Mouse (Mus musculus) CH12.LX (cell line): ENCODE data around the gene Gm20388. TPM values are rescaled to one million over a fixed set of nuclear protein-coding genes. Genes with fewer than 3 reads are reported as not detected.

Source experiments
- DNase-seq: peaks from one replicate; pipeline ENCODE4 v3.0.0-alpha.2; 2013; ENCODE audit errors: extremely low read depth
- H3K27ac ChIP-seq: 2 replicates; pipeline ENCODE4 v1.5.1; 2012; ENCODE audit warnings: low read depth, mild to moderate bottlenecking, control low read depth, moderate library complexity; ENCODE audit not compliant: insufficient read depth
- H3K27me3 ChIP-seq: replicated peaks from 2 replicates; pipeline ENCODE3; 2012; ENCODE audit warnings: inconsistent platforms
- H3K36me3 ChIP-seq, 2 experiments: replicated peaks in 1 of 2; 2 replicates each; pipeline versions ENCODE3 to v1.6.1; 2012; ENCODE audit warnings: inconsistent platforms in 1 of 2, low read length in 1 of 2, mild to moderate bottlenecking in 1 of 2, mixed read lengths in 1 of 2, moderate library complexity in 1 of 2; ENCODE audit not compliant: control insufficient read depth in 1 of 2, insufficient read depth in 1 of 2
- H3K4me1 ChIP-seq, 2 experiments: 2 replicates each; pipeline ENCODE4 v1.6.1; 2012; ENCODE audit warnings: inconsistent platforms in 1 of 2, moderate library complexity in 1 of 2; ENCODE audit not compliant: insufficient read depth in 2 of 2, control insufficient read depth in 1 of 2
- H3K4me2 ChIP-seq: 2 replicates; pipeline ENCODE4 v1.6.1; 2012; ENCODE audit warnings: low read depth, mild to moderate bottlenecking, control low read depth; ENCODE audit not compliant: poor library complexity, insufficient read depth, severe bottlenecking
- H3K4me3 ChIP-seq, 3 experiments: fragments of 150-350 bp in 1 of 3; sonication (generic) in 1 of 3; replicated peaks in 1 of 3; 2 replicates each; pipeline versions ENCODE3 to v1.5.1; 2011 to 2012; ENCODE audit warnings: low read depth in 2 of 3, low read length in 2 of 3, mild to moderate bottlenecking in 2 of 3, moderate library complexity in 2 of 3, control low read depth in 1 of 3, improper control_type of control experiment in 1 of 3, inconsistent platforms in 1 of 3, mixed read lengths in 1 of 3; ENCODE audit not compliant: poor library complexity in 1 of 3
- H3K79me2 ChIP-seq: replicated peaks from 2 replicates; pipeline ENCODE4 v1.6.1; 2012; ENCODE audit warnings: mild to moderate bottlenecking, moderate library complexity; ENCODE audit not compliant: control insufficient read depth, poor library complexity, insufficient read depth, severe bottlenecking; ENCODE audit errors: extremely low read depth
- H3K9ac ChIP-seq: 2 replicates; pipeline ENCODE4 v1.6.1; 2012; ENCODE audit warnings: low read depth, mild to moderate bottlenecking, control low read depth, moderate library complexity; ENCODE audit not compliant: insufficient read depth
- H3K9me3 ChIP-seq: replicated peaks from 2 replicates; pipeline ENCODE3; 2012; ENCODE audit warnings: low read length, inconsistent platforms, mixed read lengths
- CHD2 ChIP-seq: IDR thresholded peaks from 2 replicates; pipeline ENCODE4 v1.6.1; 2011; ENCODE audit warnings: low read length, improper control_type of control experiment
- E2F4 ChIP-seq: IDR thresholded peaks from 2 replicates; pipeline ENCODE4 v1.6.1; 2011; ENCODE audit warnings: low read depth, low read length, improper control_type of control experiment; ENCODE audit not compliant: insufficient replicate concordance
- ELF1 ChIP-seq: IDR thresholded peaks from 2 replicates; pipeline ENCODE4 v1.6.1; 2014; ENCODE audit warnings: low read depth, mild to moderate bottlenecking, inconsistent platforms, low read length, improper control_type of control experiment
- EP300 ChIP-seq: IDR thresholded peaks from 2 replicates; pipeline ENCODE4 v1.6.1; 2011; ENCODE audit warnings: low read length, improper control_type of control experiment
- ETS1 ChIP-seq: conservative IDR thresholded peaks from 2 replicates; pipeline ENCODE4 v1.6.1; 2012; ENCODE audit warnings: low read depth, mild to moderate bottlenecking, inconsistent platforms, low read length, improper control_type of control experiment, moderate library complexity
- KAT2A ChIP-seq: IDR thresholded peaks from 2 replicates; pipeline ENCODE4 v1.6.1; 2012; ENCODE audit warnings: low read length, improper control_type of control experiment, inconsistent platforms; ENCODE audit not compliant: insufficient replicate concordance
- MAX ChIP-seq: IDR thresholded peaks from 2 replicates; pipeline ENCODE4 v1.6.1; 2011; ENCODE audit warnings: low read length, improper control_type of control experiment
- MEF2A ChIP-seq: IDR thresholded peaks from 2 replicates; pipeline ENCODE4 v1.6.1; 2014; ENCODE audit warnings: low read depth, mild to moderate bottlenecking, inconsistent platforms, low read length, improper control_type of control experiment, borderline replicate concordance
- MXI1 ChIP-seq: IDR thresholded peaks from 2 replicates; pipeline ENCODE4 v1.6.1; 2011; ENCODE audit warnings: mild to moderate bottlenecking, low read depth, low read length, improper control_type of control experiment
- NELFE ChIP-seq: IDR thresholded peaks from 2 replicates; pipeline ENCODE4 v1.6.1; 2011; ENCODE audit warnings: low read depth, low read length, improper control_type of control experiment
- NRF1 ChIP-seq: IDR thresholded peaks from 2 replicates; pipeline ENCODE4 v1.6.1; 2014; ENCODE audit warnings: low read depth, mild to moderate bottlenecking, inconsistent platforms, low read length, improper control_type of control experiment, moderate library complexity
- POLR2AphosphoS2 ChIP-seq: IDR thresholded peaks from 2 replicates; pipeline ENCODE4 v1.6.1; 2011; ENCODE audit warnings: low read depth, low read length, improper control_type of control experiment
- TCF12 ChIP-seq: IDR thresholded peaks from 2 replicates; pipeline ENCODE4 v1.6.1; 2014; ENCODE audit warnings: low read depth, mild to moderate bottlenecking, inconsistent platforms, low read length, improper control_type of control experiment
- UBTF ChIP-seq: IDR thresholded peaks from 2 replicates; pipeline ENCODE4 v1.6.1; 2012; ENCODE audit warnings: low read depth, mild to moderate bottlenecking, inconsistent platforms, low read length, improper control_type of control experiment, moderate library complexity
- USF1 ChIP-seq: IDR thresholded peaks from 2 replicates; pipeline ENCODE4 v1.6.1; 2014; ENCODE audit warnings: low read depth, mild to moderate bottlenecking, inconsistent platforms, low read length, improper control_type of control experiment
- USF2 ChIP-seq: conservative IDR thresholded peaks from 2 replicates; pipeline ENCODE4 v1.6.1; 2011; ENCODE audit warnings: low read depth, low read length, improper control_type of control experiment
- ZC3H11A ChIP-seq: IDR thresholded peaks from 2 replicates; pipeline ENCODE4 v1.6.1; 2012; ENCODE audit warnings: low read depth, mild to moderate bottlenecking, inconsistent platforms, low read length, improper control_type of control experiment
- ZKSCAN1 ChIP-seq: IDR thresholded peaks from 2 replicates; pipeline ENCODE4 v1.6.1; 2012; ENCODE audit warnings: low read depth, inconsistent platforms, low read length, improper control_type of control experiment, borderline replicate concordance
- ZNF384 ChIP-seq: IDR thresholded peaks from 2 replicates; pipeline ENCODE4 v1.6.1; 2012; ENCODE audit warnings: low read depth, low read length, improper control_type of control experiment, inconsistent platforms
- dilution Hi-C: fragments of 300-500 bp; cut with MboI; formaldehyde crosslinking; loops from 2 replicates; pipeline ENCODE4 v1.14.3; 2020; ENCODE audit warnings: low sequenced_read_pairs; ENCODE audit not compliant: extremely low pct_unique_long_range_greater_than_20kb, extremely low pct_ligation_motif_present
- in situ Hi-C: fragments of 300-500 bp; cut with MboI; formaldehyde crosslinking; loops from 3 replicates; pipeline ENCODE4 v1.14.3; 2019; ENCODE audit warnings: low sequenced_read_pairs, low pct_ligation_motif_present, low pct_unique_long_range_greater_than_20kb, mixed read lengths
- polyA plus RNA-seq: library from polyadenylated mRNA; unstranded; fragments of >175 nt; gene quantifications from 2 replicates; pipeline ENCODE4 v1.2.1, GENCODE M21; 2012; ENCODE audit warnings: low read depth; ENCODE audit not compliant: insufficient read length
- total RNA-seq, 2 experiments: library from RNA; depleted of rRNA; stranded (reverse); fragments of 300-350 nt in 1 of 2; fragments of >200 nt in 1 of 2; gene quantifications; 2 replicates each; pipeline ENCODE4 v1.2.3; 2012 to 2014

The Gm20388 gene
- total and polyA plus RNA-seq, 3 experiments: 14.8 to 26.3 (median 22.2) TPM

- Histone ChIP-seq H3K4me1 (no peaks in the 10 kb centered on the region), H3K4me2 (no peak overlapping the region), H3K9ac (no peak overlapping the region), H3K79me2 (no peaks in the 10 kb centered on the region), H3K4me3 (no peak overlapping the region), H3K36me3 (peaks cover 66 to 95% of the 10 kb centered on the region in 2 experiments), H3K27ac (no peak overlapping the region), H3K9me3 (no peaks in the 10 kb centered on the region), H3K27me3 (no peaks in the 10 kb centered on the region)
- in situ Hi-C loops (no loop called here), dilution Hi-C loops (no loop called here)
- DNase-seq: no peak
- TF ChIP-seq ELF1 (no peak), USF2 (no peak), NRF1 (no peak), MAX (no peak), USF1 (no peak), NELFE (no peak), ETS1 (no peak), MXI1 (no peak), MEF2A (no peak), UBTF (no peak), ZKSCAN1 (no peak), POLR2AphosphoS2 (no peak), TCF12 (no peak), ZNF384 (no peak), EP300 (no peak)
Measured at GRCm38 (mm10) chr8:124331706-124332105, 4421.1 kb downstream of the Gm20388 start.

- no peak overlapping the region for H3K4me3 ChIP-seq
- peaks cover 72 to 100% of the 10 kb centered on the region in 2 experiments for H3K36me3 ChIP-seq
- in situ Hi-C loops (no loop called here), dilution Hi-C loops (no loop called here)
- TF ChIP-seq NRF1 (no peak), E2F4 (no peak), ZC3H11A (no peak), KAT2A (no peak), CHD2 (no peak), ETS1 (no peak)
- H3K27me3 ChIP-seq: no peaks in the 10 kb centered on the region
- no peak overlapping the region for H3K27ac ChIP-seq
- 0 out of 4 replicates have a peak, but pooled peaks cover 0 to under 1% of the 10 kb centered on the region in 2 experiments for H3K4me1 ChIP-seq
- no peaks in the 10 kb centered on the region for H3K9me3 ChIP-seq
- no peak for DNase-seq
- no peak overlapping the region for H3K9ac ChIP-seq
- no peaks in the 10 kb centered on the region for H3K79me2 ChIP-seq
- no peak overlapping the region for H3K4me2 ChIP-seq
Measured at GRCm38 (mm10) chr8:124336302-124336701, 4425.7 kb downstream of the Gm20388 start.
